Mouse (Mus musculus) gastrocnemius, postnatal 36 days (tissue): ENCODE results near the gene Bcap31. TPM values are rescaled to one million over a fixed set of nuclear protein-coding genes. Genes with fewer than 3 reads are reported as not detected.

ENCODE experiments used
- DNase-seq, 2 experiments: peaks; one replicate each; pipeline ENCODE4 v3.0.0; 2022
- intact Hi-C: fragments of 180-260 bp; cut with DNase I; formaldehyde crosslinking; loops from one replicate; pipeline ENCODE4 v1.15.1; 2025
- total RNA-seq, 2 experiments: library from RNA; stranded (reverse); gene quantifications; 2 replicates each; pipeline ENCODE4 v1.2.3; 2021

Gene Bcap31
- total RNA-seq, 2 experiments from 2014 or later = 45.9 to 47.7 TPM

DNA sequence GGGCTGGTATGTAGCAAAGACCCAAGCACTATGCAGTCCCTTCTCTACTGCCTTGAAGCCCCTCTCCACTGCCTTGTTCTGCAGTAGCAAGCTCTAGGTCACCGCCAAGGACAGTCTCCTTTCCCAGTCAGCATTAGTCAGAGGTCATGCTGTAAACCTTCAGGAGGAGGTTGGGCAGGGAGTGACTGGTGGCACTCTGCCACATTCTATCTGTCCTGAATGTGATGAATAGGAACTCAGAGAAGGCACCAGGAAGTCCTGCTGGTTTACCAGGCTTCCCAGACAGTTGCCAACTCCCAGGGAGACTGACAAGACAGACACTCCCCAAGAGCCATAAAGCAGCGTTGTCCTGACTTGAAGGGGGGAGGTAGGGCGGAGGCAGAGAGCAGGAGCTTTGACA lies 30.3 kb downstream of the Bcap31 start:
- intact Hi-C loops = no loop called here
- peak in 1 of 2 experiments; percentile 22 for DNase-seq

DNA sequence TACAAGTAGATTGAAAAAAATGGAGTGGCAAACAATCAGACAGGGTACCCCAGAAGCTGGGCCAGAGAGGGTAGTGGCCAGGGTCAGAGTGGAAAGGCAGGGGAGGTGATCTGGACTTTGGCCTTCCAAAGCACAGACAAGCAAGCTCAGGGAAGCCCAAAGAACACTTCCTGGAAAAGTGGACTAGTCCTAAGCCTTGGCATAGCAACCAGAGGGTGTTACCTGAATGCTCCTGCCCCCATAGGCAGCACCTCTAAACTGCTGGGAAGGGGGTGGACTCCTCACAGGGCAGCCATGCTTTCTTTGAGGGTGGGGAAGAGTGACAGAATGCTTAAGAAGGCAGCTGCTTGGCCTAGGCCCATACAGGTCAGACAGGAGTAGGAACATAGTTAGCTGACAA lies 31.0 kb downstream of the Bcap31 start:
- intact Hi-C loops = no loop called here
- DNase-seq = no peak

DNA sequence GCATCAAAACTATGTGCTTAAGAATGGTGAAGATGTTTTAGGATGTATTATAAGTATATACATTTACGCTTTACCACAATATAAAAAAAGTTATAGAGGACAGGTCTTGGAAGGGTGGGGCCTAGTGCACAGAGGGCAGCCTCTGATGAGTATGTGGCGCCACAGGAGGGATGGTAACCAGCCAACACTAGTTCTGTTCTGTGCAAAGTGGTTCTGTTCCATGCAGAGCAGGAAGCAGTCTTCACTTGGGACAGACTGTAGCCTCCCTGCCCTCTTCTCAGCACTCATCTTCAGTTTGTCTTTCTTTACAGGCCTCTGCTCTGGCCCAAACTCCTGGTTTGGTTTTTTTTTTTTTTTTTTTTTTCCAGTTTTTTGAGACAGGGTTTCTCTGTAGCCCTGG lies 31.8 kb downstream of the Bcap31 start:
- intact Hi-C loops = no loop called here
- no peak for DNase-seq

DNA sequence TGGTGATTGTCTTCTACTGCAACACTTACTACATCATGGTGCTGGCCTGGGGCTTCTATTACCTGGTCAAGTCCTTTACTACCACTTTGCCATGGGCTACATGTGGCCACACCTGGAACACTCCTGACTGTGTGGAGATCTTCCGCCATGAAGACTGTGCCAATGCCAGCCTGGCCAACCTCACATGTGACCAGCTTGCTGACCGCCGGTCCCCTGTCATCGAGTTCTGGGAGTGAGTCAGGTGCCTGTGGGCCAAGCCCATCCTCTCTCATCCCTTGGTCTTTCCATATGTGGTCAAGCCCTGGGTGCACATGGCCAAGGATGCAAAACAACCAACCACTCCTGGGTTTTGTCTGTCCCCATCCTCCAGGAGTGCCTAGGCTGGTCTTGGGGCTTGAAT lies 39.3 kb downstream of the Bcap31 start:
- no peak for DNase-seq
- intact Hi-C loops = no loop called here

DNA sequence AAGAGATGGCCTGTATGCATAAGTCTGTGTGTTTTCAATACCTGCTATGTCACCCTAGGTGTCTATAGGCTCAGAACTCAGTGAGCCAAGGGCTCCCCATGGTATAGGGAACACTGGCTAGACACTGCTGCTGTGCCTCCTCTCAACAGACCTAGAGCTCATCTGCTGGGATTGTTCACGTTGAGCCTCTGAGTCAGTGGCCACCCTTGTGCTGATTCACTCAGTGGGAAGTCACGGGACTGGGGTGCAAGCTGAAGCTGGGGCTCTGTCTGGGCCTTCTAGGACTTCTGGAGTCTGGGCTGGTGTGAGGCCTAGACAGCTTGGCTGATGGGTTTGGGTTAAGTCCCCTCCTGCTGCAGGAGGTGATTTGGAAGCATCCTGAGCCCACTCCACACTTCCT lies 40.7 kb downstream of the Bcap31 start:
- intact Hi-C loops = loop anchor here (2.0 kb wide), 1 partner anchor 16 kb away; no protein-coding TSS in a partner anchor
- DNase-seq = no peak

DNA sequence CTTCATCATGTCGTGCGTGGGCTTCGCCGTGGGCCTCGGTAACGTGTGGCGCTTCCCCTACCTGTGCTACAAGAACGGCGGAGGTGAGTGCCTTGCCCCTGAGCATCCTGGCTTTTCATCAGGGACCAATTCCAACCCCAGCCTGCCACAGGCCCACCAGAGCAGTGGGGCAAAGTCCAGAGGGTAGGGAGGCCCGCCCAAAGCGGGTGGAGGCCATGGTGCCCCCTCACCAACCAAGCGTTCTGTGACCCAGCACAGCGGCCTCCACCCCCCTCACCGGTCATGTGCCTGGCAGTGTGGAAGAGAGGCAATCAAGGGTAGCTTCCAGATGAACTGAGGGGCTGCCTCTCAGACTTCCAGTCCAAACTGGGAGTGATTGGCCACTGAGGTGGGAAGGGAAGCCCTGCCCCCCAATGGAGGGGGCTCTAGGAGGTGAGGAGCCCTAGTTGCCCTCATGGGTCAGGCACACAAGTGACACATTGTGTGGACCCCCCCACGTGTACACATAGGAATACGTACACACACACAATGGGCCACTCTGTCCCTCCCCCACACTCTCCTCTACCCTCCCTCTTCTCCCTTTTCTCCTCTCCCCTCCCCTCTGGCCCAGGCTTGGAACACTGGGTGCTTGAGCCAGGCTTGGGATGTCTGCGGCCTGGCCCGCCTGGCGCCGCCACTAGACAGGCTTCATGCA lies 41.9 kb downstream of the Bcap31 start:
- intact Hi-C loops = loop anchor here (2.0 kb wide), 1 partner anchor 17 kb away; no protein-coding TSS in a partner anchor
- DNase-seq = peak in 1 of 2 experiments; percentile 26

DNA sequence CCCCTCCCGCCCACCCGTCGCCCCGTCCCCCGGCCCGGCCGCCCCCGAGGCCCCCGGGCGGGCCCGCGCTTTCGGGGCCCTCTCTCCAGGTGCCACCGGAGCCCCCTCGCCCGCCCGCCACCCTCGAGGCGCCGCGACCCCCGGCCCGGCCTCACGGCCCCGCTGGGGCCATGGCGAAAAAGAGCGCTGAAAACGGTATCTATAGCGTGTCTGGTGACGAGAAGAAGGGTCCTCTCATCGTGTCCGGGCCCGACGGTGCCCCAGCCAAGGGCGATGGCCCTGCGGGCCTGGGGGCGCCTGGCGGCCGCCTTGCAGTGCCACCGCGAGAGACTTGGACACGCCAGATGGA lies 42.4 kb downstream of the Bcap31 start:
- no peak for DNase-seq
- intact Hi-C loops = no loop called here

DNA sequence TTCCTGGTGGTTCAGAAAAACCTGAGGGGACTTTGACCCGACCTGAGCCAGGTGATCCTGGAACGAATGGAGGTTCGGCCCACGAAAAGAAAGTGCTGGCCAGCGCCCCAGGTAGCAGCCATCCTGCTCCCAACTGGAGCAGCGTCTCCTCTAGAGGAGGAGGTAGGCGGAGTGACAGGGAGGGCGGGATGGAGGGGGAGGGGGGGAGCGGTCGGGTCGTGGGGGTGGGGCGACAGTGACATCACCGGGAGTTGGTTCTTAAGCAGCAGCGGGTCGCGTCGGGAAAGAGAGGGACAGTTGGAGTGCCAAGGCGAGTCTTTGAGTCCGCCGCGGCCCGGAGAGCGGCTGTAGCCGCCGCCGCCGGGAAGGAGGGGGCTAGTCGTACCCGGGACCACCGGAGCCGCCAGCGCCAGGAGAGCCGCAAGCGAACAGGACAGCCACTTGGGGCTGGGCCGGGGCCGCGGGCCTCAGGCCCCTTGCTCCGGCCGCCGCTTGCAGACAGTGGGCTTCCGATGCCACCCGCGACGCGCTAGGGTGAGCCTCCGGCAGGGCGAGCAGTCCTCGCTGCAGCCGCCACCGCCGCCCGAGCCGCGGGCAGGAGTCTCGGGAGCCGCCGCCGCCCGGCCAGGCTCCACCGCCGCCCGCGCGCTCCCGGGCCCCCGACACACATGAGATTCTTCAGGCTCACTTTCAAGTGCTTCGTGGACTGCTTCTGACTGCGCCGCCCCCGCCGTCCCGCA lies 42.9 kb downstream of the Bcap31 start, which contains the start of gene Slc6a8:
Slc6a8 (plus strand) TSS at position 272 of the 740 bp plus-strand sequence.
- intact Hi-C loops = no loop called here

DNA sequence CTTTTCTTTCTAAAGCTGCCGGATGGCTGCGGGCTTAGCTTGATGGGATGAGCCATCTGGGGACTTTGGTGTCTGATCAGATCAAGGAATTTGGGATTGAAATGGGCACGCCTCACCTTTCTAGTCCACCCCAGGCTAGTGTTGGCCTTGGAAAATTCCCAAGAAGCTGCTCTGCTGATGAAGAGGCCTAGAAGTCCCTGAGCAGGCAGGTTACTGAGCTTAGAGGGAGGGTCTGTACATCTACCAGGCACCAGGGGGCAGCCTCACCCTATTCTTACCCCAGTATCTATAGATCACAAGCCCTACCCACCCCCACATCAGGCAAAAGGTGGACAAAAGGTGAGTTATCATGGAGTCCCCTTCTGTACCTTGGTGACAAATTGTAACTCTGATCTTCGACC lies 43.9 kb downstream of the Bcap31 start:
- DNase-seq = no peak
- intact Hi-C loops = no loop called here

More for the DNA sequence above, 42.9 kb downstream of the Bcap31 start, which contains the start of gene Slc6a8:
- peak; percentile 57 to 75 for DNase-seq

DNA sequence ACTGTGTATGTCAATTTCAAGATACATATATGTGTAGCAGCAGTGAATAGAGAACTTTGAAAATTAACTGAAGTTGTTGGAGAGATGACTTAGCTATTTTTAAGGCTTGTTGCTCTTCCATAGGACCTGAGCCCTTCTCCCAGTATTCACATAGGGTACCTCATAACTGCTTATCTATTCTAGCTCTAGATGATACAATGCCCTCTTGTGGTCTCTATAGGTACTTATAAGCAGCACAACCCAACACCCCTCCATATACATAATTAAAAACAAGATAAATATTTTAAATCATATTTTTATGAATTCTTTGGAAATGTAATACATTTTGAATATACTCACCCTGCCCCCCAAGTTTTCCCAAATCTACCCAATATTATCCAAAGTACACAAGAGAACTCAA lies 52.8 kb downstream of the Bcap31 start:
- intact Hi-C loops = no loop called here

DNA sequence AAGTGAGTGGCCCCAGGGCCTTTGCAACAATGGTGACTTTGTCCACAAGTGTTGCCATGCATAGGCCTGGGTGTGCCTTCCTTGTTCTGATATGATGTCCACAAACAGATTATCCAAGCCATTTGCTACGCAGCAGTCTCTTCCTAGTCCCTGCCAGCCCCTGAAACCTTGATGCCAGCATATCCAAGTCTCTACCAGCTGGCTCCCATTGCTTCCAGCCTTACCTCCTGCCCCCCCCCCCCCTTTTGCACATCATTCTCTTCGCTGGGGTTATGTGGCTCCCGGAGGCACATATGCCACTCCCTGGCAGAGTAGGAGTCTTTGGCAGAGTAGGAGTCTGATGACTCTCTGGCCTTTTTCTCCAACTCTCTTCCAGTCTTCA lies 55.7 kb downstream of the Bcap31 start:
- intact Hi-C loops = no loop called here
- DNase-seq = no peak

More for the DNA sequence above, 52.8 kb downstream of the Bcap31 start:
- no peak for DNase-seq

DNA sequence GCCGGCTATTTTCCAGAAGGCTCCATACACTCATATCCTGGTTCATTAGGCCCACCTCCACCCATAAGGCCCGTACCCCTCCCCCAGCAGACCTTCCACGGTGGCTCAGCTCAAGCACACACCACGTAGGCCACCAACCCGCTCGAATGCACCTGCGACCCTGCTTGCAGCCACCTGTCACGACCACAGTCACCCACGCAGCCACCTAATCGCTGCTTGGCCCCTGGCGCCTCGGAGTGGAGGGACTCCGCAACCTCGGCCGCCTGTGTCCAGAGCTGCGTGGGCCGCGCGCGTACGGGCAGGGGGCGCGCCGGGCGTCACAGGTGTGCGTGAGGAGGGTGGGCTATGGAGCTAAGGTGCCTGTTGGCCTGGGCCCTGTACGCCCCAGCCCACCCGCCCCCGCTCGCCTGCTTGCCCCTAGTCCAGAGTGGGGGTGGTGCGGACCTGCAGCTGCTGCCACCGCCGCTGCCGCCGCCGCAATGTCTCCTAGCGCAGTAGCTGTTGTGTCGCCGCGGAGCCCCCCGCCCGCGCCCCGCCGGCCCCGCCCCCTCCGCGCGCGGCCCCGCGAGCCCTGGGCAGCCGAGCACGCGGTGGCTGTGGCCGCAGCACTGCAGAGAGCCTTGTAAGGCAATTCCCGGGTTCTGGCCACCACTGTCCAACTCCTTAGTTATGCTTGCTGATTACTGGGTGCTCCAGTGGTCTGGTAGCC lies 56.2 kb downstream of the Bcap31 start, which contains the start of gene Pnck:
Pnck (minus strand) TSS at position 543 of the 709 bp plus-strand sequence.
- intact Hi-C loops = loop anchor here (10.0 kb wide), 2 partner anchors 205 to 605 kb away; partner anchors contain the start of gene Haus7
- no peak for DNase-seq

DNA sequence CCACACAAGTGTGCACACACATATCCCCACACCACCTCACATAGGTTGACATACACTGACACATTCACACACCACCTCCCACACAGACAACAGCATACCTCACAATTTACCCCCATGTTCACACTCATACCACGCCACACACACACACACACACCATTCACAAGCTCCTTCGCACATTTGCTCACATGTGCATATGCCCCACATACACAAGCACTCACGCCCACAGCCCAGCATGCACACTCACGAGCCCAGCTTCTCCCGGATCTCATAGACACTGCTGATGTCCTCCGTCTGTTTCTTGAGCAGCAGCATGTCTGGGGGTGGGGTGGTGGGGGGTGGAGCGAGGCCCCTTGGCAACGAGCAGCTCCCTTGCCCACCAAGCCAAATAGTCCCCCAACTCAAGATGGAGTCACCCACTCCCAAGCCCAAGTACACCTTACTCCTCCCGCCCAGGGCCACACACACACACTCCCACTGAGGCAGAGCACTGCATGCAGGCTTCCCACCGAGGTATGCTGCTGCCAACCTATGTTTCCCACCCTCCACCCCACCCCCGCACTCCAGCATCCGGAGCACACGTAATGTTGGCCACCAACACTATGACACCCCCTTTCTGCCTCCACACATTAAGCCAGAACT lies 56.9 kb downstream of the Bcap31 start:
- intact Hi-C loops = loop anchor here (10.0 kb wide), 2 partner anchors 204 to 604 kb away; partner anchors contain the start of gene Haus7
- DNase-seq = no peak

DNA sequence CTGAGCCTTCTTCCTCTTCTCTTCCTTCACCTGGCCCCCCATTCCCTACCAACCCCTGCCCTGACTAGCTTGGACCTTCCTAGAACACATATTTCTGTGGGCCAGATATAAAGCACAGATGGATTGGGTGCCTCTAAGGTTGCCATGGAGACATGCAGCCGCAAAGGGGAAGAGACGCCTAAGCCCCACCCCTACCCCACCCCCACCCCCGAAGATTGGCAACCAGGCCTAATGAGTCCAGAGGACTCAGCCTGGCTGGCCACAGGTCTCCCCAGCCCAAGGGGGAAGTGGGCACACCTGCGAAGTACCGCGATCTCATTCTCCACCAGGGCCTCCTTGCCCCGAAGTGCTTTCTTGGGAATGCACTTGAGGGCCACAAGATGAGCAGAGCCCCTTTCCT lies 57.6 kb downstream of the Bcap31 start:
- DNase-seq = no peak
- intact Hi-C loops = loop anchor here (10.0 kb wide), 2 partner anchors 204 to 604 kb away; partner anchors contain the start of gene Haus7

DNA sequence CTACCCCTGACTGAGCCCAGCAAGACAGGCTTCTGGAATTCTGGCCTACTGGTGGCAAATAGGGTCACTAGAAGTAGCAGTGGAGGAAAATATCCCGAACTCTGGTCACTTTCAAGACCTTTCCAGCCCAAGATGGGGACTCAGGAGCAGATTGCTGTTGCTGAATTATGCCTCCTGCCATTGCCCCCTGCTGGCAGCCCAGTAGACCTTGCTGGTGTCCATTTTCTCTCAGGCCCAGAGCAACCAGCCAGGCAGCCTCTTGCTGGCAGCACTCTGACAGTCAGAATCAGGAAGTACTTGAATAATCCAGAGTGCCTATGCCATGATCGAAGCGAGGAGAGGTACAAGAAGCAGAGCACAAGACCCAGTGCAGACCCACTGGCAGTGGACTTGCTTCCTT lies 60.4 kb downstream of the Bcap31 start:
- no peak for DNase-seq
- intact Hi-C loops = loop anchor here (10.0 kb wide), 2 partner anchors 201 to 601 kb away; partner anchors contain the start of gene Haus7

DNA sequence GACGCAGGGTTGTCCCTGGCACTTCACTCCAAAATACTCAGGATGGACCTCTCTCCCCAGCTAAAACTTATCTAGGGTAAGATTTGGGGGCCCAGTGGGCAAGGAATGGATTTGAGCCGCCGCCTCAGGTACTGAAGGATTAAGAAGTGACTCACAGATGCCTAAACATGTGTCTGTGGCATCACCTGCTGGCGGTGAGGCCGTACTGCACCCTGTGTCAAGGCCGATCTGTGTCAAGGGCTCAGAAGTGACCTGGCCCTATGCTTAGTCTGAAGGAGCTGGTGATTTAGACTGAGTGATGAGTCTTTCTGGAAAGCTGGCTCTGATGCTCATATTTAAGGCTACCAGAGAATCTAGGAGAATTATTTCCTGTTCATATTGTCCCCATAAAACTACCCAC lies 61.8 kb downstream of the Bcap31 start:
- intact Hi-C loops = loop anchor here (5.0 to 10.0 kb wide), 3 partner anchors 62 to 599 kb away; partner anchors contain the start of gene Haus7
- peak; percentile 31 to 64 for DNase-seq

DNA sequence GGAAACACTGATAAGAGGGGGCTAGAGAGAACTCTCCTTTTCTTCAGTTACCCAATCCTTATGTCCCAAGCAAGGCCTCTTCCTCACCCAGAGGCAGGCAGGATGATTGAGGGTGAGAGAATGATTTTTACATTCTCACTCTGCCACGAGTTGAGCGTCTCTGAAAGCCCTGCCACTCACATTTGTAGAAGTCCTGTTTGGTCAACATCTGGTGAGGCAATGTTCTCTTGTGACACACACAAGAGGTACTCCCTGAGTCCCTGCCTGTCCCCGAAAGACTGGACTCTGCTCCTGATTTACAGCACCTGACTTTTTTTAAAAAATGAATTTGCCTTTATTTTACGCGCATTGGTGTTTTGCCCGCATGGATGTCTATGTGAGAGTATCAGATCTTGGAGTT lies 62.6 kb downstream of the Bcap31 start:
- DNase-seq = no peak
- intact Hi-C loops = loop anchor here (2.0 to 10.0 kb wide), 4 partner anchors 61 to 599 kb away; partner anchors contain the start of gene Haus7

DNA sequence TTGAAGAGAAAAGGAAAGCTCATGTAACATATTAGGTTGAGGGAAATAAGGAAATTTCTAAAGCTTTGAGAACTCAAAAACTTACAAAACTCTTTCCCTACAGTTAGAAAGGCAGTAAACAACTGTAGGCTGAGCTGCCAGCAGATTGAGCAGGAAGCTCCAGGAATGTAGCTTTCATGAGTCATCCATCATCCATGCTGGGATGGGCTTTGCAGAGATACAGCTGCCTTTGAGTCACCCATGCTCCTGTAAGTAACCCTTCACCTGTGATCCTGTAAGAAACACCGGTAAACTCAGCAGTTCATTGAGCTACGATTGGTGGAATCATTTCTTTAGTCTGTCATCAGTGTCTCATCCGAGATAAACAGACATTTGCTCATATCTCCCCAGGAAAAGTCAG lies 65.1 kb downstream of the Bcap31 start:
- no peak for DNase-seq
- intact Hi-C loops = loop anchor here (5.0 to 10.0 kb wide), 3 partner anchors 59 to 596 kb away; partner anchors contain the start of gene Haus7

DNA sequence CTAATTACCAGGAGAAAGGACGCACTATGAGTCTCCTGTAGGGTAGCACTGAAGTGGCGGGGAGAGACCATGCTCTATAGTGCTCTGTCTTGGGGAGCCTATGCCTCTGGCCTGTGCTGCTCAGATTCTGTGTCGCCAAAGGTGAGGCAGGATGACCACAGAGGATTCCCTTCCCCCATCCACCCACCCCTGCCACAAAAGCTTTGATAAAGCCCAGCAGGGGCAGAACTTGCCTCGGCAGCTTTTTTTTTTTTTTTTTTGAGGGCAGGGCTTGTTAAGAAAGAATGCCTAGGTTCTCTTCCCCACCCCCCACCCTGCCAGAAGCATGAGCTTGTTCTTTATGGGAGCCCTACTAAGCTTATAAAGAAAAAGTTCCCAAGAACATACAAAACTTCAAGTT lies 70.9 kb downstream of the Bcap31 start:
- intact Hi-C loops = no loop called here
- DNase-seq = no peak

DNA sequence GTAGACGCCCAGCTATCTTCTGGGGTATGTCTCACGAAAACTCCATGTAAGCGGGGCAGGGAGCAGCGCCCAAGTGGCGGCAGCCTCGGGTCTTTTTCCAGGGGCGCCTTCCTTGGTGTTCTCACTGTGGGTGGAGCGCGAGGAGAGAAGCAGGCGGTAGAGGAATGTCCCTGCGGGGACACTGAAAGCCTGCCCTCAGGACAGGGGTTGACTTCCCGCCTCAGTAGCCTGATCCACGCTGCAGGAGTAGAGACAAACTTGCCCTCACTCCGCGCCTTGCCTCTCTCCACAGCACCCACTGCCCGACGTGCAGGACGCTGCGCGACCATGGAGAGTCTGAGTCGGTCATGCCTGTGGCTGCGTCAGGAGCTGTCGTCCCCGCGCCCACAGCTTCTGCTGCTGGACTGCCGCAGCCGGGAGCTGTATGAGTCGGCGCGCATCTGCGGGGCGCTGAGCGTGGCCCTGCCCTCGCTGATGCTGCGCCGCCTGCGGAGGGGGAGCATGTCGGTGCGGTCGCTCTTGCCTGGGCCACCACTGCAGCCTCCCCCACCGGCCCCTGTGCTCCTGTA lies 76.0 kb downstream of the Bcap31 start:
- DNase-seq = no peak
- intact Hi-C loops = no loop called here
